Mouse (Mus musculus) cerebellum, adult 9-11 months (tissue): ENCODE measurements around the gene Tmsb15b2.
"Not testable (repeated sequence)": the region's sequence is repeated elsewhere in the genome, so short reads cannot be mapped to it uniquely, and the experiment has no call there.

ENCODE experiments used
- DNase-seq: peaks from one replicate; pipeline ENCODE4 v3.0.0; 2022

Gene Tmsb15b2

DNA sequence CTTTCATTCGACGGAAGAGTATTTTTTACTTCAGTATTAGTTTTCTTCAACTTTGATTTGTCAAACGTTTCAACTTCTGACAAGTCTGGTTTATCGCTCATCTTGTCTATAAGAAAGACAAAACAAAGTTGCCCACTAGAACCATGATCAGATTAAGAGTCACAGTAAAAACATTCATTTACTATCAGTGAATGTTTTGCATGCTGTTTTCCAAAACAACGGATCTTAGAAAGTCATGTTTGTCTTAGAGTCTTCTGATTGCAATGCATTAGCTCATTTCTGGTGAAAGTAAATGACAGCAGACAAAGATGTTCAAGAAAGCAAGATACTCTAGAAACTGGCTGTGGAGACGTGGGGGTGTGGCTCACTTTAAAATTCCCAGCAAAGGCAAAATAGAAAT, at the start of gene Tmsb15b2:
Tmsb15b2 (minus strand) TSS at position 101 of the 400 bp plus-strand sequence.
- not testable (repeated sequence) for DNase-seq

DNA sequence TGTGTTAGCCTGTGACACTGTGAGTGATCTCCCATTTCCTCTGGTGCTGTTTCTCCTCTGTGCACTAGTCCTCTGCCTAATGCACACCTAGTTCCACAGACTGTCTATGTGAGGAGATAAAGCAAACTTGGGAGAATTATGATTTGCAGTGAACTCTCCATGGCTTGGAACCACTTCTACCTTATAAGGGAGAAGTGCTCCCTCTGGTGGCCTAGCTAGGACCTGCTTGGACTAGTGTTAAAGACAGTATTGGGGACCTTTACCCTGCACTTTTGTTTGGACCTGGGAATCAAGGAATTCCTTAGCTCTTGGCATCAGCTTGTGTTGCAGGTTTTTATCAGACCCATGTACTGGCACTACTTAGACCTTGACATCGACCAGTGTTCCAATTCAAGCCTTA, 44.0 kb upstream of the Tmsb15b2 start:
- DNase-seq, result peak; percentile 33

DNA sequence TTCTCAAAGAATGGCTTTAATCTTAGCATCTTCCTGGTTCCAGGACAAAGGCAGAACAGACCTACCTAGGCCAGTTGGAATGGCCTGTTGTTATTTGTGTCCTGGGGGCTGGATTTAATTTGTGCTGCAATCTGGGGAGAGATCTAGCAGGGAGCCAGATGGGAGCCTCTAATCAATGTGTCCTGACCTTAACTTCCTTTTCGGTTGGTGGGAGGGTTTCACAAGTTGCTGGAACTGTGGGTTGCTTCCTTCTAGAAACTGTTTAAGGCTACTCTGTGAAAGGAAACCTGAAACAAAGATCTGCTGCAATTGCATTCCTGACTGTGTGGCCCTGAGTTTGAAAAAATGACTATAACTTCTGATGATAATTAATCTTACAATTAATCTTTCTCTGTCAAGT, 42.4 kb upstream of the Tmsb15b2 start:
- DNase-seq, result no peak

DNA sequence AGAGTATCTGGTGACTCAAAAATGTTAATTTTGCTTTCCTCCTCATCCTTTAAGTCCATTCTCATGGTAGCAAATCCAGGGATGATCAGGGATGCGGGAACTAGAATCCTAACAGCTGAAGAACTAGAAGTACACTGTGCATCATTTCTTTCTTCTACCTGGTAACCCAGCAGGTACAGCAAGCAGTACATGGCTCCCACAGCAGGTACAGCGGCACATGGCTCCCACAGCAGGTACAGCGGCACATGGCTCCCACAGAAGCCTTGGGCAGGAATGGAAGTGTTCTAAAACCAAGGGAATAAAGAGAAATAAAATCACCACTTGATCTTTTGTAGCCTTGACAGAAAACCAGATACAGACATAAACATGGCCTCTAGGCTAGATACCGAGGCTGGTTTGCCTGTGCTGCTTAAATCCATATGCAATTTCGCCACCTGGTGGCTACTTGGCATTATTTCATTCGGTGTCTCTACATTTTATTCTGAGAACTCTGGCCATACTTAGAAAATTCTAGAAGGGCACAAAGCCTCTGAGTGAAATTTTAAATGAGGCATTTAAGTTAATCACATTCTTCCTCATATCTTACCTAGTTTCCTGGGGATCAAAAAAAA, 39.9 kb upstream of the Tmsb15b2 start:
- peak; percentile 63 for DNase-seq

DNA sequence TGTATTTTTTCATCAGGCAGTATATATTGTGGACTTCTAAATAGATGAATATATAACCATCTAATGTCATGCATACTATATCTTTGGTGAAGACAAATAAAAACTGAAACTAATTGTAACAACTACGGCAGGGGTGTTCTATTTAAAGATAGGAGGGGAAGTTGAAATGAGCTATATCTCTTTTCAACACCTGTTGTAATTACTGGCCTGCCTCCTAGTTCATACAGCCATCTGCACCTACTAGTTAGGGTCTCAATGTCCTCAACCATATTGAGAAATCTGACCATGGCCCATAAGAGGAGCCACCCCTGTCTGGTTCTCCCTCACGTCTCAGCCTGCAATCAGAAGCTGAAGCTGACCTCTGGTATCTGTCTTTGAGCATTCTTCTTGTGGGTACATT, 21.0 kb upstream of the Tmsb15b2 start:
- no peak for DNase-seq

DNA sequence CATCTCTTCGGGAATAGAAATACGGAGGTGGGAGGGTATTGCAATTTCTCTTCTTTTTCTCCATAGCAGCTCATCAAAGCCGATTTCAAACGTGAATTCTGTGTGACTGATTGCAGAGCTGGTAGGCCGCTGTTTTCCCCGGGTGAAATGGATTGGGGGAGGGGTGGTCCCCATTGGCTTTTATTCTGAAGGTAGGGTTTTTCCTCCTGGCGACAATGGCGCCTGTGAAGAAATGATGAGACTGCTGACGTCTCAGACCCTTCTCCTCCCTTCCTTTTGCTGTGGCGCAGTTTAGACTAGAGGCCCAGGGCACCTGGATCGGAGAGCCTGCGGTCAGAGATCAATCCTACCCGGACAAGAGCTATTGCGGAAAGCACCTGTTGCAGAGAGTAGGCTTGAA, 18.3 kb upstream of the Tmsb15b2 start:
- peak; percentile 60 for DNase-seq

DNA sequence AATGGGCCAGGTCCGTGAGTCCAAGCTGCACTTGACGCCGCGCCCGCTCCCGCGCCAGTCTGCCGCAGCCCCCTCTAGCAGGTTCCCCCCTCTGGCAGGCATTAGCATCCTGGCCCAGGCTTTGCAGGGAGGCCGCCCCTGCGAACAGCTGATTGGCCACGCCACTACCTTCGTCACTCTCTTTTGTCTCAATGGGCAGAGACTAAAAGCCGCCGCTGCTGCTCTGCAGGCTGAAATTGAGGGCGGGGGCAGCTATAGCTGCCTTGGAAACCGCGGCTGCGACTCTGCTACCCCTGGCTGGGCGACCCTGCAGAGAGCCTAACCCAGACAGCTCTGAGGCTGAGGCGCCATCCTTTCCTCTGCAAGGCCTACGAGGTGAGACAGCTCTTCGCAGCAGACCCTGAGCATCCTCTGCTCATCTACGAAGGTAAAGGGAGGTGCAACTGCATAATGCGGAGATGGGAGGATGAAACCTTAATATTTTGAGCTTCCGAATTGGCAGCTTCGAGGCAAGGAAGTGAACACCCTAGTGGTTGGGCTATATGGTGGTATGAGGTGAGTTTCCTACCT, 17.8 kb upstream of the Tmsb15b2 start, which contains the start of gene Zcchc18:
Zcchc18 (plus strand) TSS at position 178 of the 570 bp plus-strand sequence.
- peak; percentile 91 for DNase-seq

DNA sequence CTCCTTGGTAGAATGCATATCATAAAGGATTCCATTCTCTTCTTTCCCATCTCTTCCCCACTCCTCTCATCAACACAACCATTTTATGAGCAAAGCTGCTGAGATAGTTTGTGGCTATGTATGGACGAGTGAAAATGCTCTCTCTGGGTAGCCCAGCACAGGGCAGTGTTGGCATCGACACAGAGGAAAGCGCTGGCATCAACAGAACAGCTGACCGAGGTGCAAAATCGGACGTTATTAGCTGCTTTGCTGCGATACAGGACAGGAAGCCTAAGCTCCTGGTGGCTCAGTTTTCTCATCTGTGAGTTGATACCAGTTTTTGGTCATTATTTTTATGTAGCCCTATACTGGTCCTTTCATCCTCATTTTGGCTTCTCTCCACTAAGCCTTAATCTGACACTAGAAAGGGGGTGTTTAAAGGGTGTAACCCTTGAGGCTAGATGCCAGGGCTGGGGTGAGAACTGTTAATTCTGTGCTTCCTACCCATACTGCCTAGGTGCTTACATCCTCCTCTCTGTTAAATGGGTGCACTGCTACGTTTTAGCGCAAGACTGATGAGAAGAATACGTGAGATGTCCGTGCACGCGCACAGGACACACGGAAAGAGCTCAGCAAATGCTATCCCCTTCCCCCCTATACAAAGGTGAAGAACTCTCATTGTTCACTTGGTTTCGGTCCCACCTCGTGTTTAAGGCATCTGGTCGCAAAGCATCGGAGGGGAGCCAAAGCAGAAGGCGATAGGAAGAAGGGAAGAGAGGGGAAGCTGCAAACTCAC, 17.1 kb upstream of the Tmsb15b2 start:
- peak; percentile 52 for DNase-seq

DNA sequence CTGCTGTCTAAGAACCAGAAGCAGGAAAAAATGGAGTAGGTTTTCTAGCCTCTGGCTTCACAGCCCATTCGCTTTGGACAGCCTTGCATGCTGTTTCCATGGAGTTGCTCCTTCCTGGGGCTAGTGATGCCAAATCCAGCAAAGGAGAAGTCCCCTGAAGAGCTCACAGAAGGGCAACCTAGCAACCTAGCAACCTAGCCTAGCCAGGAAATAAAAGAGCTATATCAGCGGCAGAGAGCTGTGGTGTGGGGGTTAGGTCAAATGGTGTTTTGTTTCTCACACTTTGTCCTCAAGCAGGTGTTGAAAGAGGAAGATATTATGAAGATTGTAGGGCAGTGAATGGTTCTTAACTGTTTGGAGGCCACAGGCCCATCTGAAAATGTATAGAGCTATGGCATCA, 16.0 kb upstream of the Tmsb15b2 start:
- DNase-seq, result peak; percentile 12

DNA sequence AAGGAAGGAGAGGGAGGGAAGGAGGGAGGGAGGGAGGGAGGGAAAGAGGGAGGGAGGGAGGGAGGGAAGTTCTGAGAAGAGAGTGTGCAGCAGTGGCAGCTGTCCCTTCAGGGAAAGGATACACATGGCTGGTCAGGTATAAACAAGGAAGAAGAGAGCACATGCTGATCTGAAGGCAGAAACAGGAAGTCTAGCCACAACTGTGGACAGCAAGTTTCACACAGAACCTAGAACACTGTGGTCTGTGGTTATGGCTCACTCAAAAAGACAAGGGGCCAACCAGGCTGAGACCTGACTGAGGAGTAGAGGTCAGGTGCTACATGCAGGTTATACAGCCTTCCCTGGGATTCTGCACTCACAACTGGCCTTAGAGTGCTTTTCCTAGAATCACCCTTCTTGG, 10.7 kb upstream of the Tmsb15b2 start:
- DNase-seq, result no peak

DNA sequence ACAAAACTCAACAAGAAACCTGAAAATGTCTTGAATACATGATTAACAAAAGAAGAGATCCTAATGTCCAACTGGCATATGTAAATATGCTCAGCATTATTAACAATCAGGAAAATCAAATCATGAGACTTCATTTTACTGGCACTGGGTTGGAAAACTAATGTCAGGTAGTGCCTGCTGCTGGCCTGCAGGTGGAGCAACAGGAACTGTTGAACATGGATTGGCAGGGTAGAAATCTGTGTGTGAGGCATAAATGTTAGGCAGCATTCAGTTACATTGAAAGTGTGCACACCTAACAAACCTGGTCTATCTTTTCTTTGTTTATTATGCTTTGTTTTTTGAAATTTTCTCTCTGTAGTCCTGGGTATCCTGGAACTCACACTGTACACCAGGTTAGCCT, 3.3 kb upstream of the Tmsb15b2 start:
- peak; percentile 32 for DNase-seq

DNA sequence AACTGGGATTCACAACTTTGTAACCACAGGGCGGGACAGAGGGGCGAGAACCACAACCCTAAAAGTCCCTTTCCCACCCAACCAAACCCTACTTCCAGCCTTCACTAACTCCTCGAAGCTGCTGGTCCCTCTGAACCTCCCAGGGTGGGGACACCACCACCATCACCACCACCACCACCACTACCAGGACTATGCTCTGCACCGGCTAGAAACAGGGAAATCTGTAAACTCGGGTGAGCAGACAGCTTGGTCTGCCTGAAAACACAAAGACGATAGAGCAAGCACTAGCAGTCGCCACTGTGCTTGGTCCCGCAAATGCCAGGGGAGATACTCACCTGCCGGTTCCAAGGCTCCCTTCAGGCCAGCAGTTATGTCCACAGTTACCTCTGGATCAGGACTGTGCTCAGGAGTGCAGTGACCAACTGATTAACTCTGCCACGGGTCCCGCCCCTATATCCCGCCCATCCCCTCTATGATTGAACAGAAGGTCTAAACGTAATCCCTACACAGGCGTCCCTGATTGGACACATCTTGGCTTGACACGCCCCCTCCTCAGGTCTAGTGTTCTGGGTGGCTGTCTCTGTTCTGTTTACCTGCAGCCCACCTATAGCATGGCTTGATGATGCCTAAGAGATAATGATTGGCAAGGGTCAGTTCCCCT, 1.3 kb upstream of the Tmsb15b2 start, which contains the start of the genes Tmsb15l and Tmsb15b1:
Tmsb15l (minus strand) TSS at position 446 of the 661 bp plus-strand sequence.
Tmsb15b1 (minus strand) TSS at position 451 of the 661 bp plus-strand sequence.
- DNase-seq, result peak; percentile 92

DNA sequence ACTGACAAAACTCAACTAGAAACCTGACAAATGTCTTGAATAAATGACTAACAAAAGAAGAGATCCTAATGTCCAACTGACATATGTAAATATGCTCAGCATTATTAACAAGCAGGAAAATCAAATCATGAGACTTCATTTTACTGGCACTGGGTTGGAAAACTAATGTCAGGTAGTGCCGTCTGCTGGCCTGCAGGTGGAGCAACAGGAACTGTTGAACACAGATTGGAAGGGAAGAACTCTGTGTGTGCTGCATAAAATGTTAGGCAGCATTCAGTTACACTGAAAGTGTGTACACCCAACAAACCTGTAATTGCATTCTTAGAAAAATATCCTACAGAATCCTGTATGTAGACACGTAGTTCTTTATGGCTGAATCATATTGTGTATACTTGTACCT, 15.6 kb downstream of the Tmsb15b2 start:
- peak; percentile 10 for DNase-seq

DNA sequence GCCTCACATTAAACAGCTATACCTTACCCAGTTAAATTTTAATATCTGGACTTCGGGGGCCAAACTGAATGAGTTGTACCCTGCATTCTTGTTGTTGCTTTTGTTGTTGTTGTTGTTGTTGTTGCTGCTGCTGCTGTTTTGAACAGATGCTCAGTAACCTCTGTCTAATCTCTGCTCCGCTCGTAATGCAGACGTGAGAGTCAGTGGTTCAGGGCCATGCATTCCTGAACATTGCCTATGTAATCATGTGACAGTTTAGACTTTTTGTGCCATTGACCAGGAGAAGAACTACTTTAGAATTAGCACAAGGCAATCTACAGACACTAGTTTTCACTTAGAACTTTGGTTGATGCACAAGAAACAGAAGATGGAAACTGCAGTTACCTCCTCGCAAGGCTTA, 17.0 kb downstream of the Tmsb15b2 start:
- DNase-seq, result not testable (repeated sequence)

DNA sequence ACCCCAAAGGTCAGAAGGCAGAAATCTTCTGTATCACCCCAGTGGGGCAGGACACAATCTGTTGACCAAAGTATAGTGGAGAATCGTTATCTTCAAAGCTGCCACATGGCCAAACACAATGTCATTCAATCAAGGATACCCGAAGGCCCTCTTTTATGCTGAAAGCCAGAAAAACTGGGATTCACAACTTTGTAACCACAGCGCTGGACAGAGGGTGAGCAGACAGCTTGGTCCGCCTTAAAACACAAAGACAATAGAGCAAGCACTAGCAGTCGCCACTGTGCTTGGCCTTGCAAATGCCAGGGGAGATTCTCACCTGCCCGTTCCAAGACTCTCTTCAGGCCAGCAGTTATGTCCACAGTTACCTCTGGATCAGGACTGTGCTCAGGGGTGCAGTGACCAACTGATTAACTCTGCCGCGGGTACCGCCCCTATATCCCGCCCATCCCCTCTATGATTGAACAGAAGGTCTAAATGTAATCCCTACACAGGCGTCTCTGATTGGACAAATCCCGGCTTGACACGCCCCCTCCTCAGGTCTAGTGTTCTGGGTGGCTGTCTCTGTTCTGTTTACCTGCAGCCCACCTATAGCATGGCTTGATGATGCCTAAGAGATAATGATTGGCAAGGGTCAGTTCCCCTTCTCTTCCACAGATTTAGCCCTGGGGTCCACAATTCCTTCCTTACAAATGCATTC, 17.6 kb downstream of the Tmsb15b2 start:
- peak; percentile 90 for DNase-seq

DNA sequence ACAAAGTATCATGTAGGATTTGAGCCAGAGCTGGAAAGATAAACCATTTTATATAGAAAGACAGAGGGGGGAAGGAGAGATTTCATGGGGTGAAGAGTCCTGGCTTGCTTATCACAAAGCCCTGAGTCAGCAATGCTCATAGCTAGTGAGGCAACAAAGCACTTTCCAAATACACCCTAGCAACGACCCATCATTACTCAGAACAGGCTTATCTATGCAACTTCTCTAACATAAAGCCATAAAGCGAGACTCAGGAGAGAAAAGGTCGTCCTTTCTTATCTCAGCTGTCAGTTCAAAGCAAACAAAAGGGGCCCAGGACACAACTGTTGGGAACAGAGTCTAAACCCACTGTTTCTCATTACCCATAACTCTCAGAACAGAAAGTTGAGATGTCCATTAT, 37.3 kb downstream of the Tmsb15b2 start:
- DNase-seq, result no peak

DNA sequence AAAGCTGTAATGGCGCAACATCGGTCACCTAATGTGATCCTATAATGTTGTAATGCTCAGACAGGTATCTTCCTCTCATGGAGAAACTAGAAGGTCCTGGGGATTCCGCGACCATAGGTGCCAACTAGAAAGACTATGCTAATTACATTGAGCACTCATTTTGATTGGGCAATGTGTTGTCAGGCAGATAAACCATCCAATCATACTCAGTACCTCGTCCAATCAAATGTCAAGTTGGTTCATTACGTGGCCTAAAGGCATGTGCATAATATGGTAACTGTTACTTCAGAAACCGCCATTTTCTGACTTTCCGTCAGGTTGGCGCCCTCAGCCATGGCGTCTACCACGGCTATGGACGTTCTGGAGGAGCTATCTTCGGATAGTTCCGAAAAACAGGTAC, 48.3 kb downstream of the Tmsb15b2 start, which contains the start of gene H2bfm:
H2bfm (plus strand) TSS at position 295 of the 400 bp plus-strand sequence.
- no peak for DNase-seq

DNA sequence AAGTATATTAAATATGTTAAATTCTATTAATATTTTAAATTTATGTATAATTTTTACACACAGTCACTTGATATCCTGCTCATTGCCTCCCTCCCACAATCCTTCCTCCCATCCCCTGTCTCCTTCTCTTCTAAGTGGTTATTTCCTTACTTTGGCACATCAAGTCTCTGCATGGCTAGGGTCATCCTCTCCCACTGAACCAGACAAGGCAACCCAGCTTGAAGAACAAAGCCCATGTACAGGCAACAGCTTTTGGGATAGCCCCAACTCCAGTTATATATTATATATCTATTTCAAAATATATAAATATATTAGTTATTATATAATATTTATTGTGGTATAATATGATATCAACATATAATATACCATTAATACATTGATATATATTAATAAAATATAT, 49.4 kb downstream of the Tmsb15b2 start:
- no peak for DNase-seq
